Mouse (Mus musculus) lung, embryonic 16.5 days (tissue): Measurements from ENCODE around the gene Eps8l1. TPM values are rescaled to one million over a fixed set of nuclear protein-coding genes. Genes with fewer than 3 reads are reported as not detected.

Experiments
- ATAC-seq: fragments of 200-750 bp; cut with Nextera tagmentation; 2 replicates; pipeline ENCODE4 v1.8.0; 2017; ENCODE audit warnings: low read depth, mild to moderate bottlenecking, moderate library complexity
- H3K27ac ChIP-seq: fragments of 300-500 bp; sonication (generic); 2 replicates; pipeline ENCODE4 v1.5.1; 2014; ENCODE audit warnings: mild to moderate bottlenecking, control low read depth, low read length
- H3K27me3 ChIP-seq: fragments of 300-500 bp; sonication (generic); 2 replicates; pipeline ENCODE4 v1.6.1; 2014; ENCODE audit warnings: low read depth, low read length, mixed read lengths; ENCODE audit not compliant: control insufficient read depth, insufficient read depth
- H3K36me3 ChIP-seq: fragments of 300-500 bp; sonication (generic); 2 replicates; pipeline ENCODE4 v1.6.1; 2014; ENCODE audit warnings: low read length; ENCODE audit not compliant: control insufficient read depth, insufficient read depth
- H3K4me1 ChIP-seq: fragments of 300-500 bp; sonication (generic); replicated peaks from 2 replicates; pipeline ENCODE4 v1.6.1; 2014; ENCODE audit warnings: low read length, mixed read lengths; ENCODE audit not compliant: control insufficient read depth, insufficient read depth
- H3K4me2 ChIP-seq: fragments of 300-500 bp; sonication (generic); 2 replicates; pipeline ENCODE4 v1.6.1; 2014; ENCODE audit warnings: low read depth, low read length, control low read depth
- H3K4me3 ChIP-seq: fragments of 300-500 bp; sonication (generic); 2 replicates; pipeline ENCODE4 v1.5.1; 2014; ENCODE audit warnings: mild to moderate bottlenecking, low read length, control low read depth
- H3K9ac ChIP-seq: fragments of 300-500 bp; sonication (generic); 2 replicates; pipeline ENCODE4 v1.6.1; 2014; ENCODE audit warnings: low read length, control low read depth
- H3K9me3 ChIP-seq: fragments of 300-500 bp; sonication (generic); 2 replicates; pipeline ENCODE4 v1.6.1; 2016; ENCODE audit warnings: low read length; ENCODE audit not compliant: control insufficient read depth
- WGBS: fragments of 180-500 bp; shearing (Covaris S2); extraction: QIAGEN DNeasy Blood & Tissue Kit; methylation state at CpG from one replicate; pipeline ENCODE4 v1.1.7; 2014; 5-methylcytosine and 5-hydroxymethylcytosine counted together
- polyA plus RNA-seq: library from polyadenylated mRNA; unstranded; fragments of >200 nt; fragmentation: Nextera tagmentation; extraction: Ambion mirVana; gene quantifications from 2 replicates; pipeline ENCODE4 v1.2.1, GENCODE M21; 2015

The Eps8l1 gene
- polyA plus RNA-seq, 1 experiment from 2014 or later, result 21.3 TPM

DNA sequence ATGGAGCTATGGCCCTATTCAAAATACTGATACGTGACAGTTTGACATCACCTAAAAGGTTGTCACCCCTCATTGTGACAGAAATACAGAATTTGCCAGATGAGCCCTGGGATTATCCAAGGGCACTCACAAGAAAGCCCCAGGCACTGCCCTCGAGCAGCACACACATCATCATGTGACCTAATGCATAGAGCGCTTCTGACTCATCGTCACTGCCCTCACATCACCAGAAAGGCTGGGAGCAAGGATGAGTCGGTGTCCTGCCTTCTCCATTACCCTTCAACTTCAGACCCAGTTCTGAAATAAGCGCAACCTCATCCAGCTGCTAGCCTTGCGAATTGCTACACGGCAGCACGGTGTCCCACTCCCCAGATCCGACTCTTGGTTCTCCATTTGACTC lies 19.9 kb upstream of the Eps8l1 start:
- WGBS, result 86% methylated on average over 10 of the region's 10 CpGs
- H3K9ac ChIP-seq, result no peak overlapping the region
- H3K9me3 ChIP-seq, result no peaks in the 10 kb centered on the region
- H3K4me3 ChIP-seq, result no peak overlapping the region
- peaks cover 6% of the 10 kb centered on the region for H3K4me1 ChIP-seq
- H3K4me2 ChIP-seq, result no peak overlapping the region
- no peak overlapping the region for H3K27ac ChIP-seq
- ATAC-seq, result no peak
- peaks cover 36% of the 10 kb centered on the region for H3K36me3 ChIP-seq
- no peaks in the 10 kb centered on the region for H3K27me3 ChIP-seq

DNA sequence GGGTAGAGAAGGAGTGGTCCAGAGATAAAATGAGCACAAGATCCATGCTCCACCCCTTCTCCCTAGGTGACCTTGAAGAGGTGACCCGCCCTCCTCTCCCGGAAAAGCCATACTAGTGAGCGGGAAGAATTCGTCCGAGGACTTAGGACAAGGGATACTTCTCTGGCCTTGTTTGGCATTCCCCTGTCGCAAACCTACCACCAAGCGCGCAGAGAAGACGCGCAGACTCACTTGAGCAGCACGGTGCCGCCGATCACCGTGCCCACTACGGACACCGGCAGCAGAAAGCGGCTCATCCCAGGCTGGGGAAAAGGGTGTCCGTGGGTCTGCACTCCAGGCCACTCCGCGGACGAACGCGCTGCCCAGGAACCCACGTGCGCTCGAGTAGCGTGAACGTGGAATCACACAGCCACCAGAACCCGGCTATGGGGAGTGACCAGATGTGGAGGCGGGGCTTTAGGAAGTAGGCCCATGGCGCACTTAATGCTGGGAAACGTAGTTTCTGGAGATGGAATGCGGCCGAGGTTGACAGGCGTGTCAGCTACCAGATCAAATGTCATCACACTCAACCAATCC lies 15.2 kb upstream of the Eps8l1 start, which contains the start of gene Rdh13:
Gene Rdh13, minus strand, starts transcription at position 434 of the 576 bp plus-strand sequence.
- Histone ChIP-seq H3K27ac (peak within 1 kb of the TSS; percentile 88), H3K9me3 (no peaks in the 10 kb centered on the region), H3K27me3 (no peaks in the 10 kb centered on the region), H3K4me2 (peak within 1 kb of the TSS; percentile 81), H3K4me3 (peak within 1 kb of the TSS; percentile 94), H3K9ac (peak within 1 kb of the TSS; percentile 81), H3K4me1 (peaks cover 13% of the 10 kb centered on the region), H3K36me3 (peaks cover 25% of the 10 kb centered on the region)
- under 1% methylated on average over 35 of the region's 35 CpGs for WGBS
- ATAC-seq, result peak; percentile 97

DNA sequence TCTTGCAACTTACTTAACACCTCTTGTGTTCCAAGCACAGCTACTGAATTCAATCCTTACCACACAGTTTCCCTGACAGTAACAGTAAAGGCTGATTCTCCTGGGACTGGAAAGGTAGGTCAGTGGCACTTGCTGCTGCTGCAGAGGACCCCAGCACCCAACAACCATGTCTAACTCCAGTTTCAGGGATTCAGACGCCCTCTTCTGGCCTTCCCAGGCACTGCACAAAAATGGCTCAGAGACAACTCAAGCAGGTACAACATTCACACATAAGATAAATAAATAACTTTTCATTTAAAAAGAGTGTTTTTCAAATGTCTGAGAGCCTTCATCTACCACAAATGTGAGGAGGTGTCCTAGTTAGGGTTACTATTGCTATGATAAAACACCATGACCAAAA lies 13.3 kb upstream of the Eps8l1 start:
- 0% methylated on average over 1 of the region's 1 CpGs for WGBS
- H3K4me1 ChIP-seq, result peaks cover 13% of the 10 kb centered on the region

DNA sequence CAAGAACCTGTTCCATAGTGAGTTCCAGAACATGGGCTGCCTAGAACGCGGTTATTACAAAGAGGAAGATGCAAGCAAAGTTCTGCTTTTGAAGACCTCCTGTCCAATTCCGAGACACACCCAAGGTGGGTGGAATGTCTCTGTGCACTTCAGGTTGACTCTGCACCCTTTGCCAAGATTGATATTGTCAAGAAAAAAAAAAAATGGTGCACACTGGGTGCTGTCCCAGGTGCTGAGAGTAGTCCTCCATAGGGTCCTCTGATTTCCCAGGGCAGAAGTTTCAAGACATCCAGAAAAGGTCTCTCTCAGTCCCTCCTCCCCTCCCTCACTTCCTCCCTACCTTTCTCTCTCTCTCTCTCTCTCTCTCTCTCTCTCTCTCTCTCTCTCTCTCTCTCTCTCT lies 12.0 kb upstream of the Eps8l1 start:
- ATAC-seq, result no peak
- 88% methylated on average over 3 of the region's 3 CpGs for WGBS
- Histone ChIP-seq H3K36me3 (peaks cover 6% of the 10 kb centered on the region; the same call in 1 of the 2 replicates), H3K9ac (no peak overlapping the region), H3K4me3 (no peak overlapping the region), H3K27me3 (no peaks in the 10 kb centered on the region), H3K27ac (no peak overlapping the region), H3K4me2 (no peak overlapping the region), H3K4me1 (peaks cover 15% of the 10 kb centered on the region), H3K9me3 (no peaks in the 10 kb centered on the region)

More for the DNA sequence above, 13.3 kb upstream of the Eps8l1 start:
- no peak overlapping the region for H3K27ac ChIP-seq
- H3K4me3 ChIP-seq, result no peak overlapping the region
- no peaks in the 10 kb centered on the region for H3K9me3 ChIP-seq
- no peak overlapping the region for H3K4me2 ChIP-seq
- no peak overlapping the region for H3K9ac ChIP-seq
- no peak for ATAC-seq
- peaks cover 11% of the 10 kb centered on the region for H3K36me3 ChIP-seq
- H3K27me3 ChIP-seq, result no peaks in the 10 kb centered on the region

DNA sequence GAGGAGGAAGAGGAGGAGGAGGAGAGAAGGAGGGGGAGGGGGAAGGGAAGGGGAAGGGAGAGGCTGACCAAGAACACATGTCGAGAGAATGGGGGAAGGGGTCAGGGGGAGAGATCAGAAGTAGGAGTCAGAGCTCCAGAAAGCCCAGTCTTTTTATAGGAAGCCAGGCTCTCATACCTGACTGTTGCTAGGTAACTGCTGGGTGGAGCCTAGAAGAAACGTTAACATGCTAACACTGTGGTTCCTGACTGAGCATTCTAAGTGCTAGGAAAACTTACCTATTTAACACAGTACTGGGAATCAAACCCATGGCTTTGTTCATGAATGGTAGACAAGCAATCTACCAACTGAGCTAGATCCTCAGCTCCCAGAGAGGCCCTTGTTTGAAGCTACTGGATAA lies 11.3 kb upstream of the Eps8l1 start:
- Histone ChIP-seq H3K27me3 (no peaks in the 10 kb centered on the region), H3K9me3 (no peaks in the 10 kb centered on the region), H3K4me3 (no peak overlapping the region), H3K36me3 (no peaks in the 10 kb centered on the region), H3K4me1 (peaks cover 15% of the 10 kb centered on the region), H3K9ac (no peak overlapping the region), H3K4me2 (no peak overlapping the region), H3K27ac (no peak overlapping the region)
- 5% methylated on average over 2 of the region's 2 CpGs for WGBS
- no peak for ATAC-seq

DNA sequence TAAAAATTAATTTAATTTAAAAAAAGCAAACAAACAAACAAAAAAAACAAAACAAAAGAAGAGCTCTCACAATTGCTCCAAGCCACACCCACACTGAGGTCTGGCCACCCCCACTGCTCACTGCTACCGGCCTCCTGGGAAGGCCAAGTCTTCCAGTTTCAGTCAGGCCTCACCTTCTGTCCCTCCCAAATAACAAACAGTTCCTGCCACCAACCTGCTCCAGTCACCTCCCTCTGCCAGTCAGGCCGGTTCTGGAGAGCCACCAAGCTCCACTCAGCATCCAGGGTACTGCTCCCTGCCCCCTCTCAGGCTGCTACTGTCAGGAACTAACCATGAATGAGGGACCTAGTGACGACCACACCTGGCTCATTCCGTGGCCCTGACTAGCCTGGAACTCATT lies 7.8 kb upstream of the Eps8l1 start:
- H3K4me3 ChIP-seq, result no peak overlapping the region
- H3K4me1 ChIP-seq, result peaks cover 9% of the 10 kb centered on the region
- peak; percentile 91 for ATAC-seq
- no peak overlapping the region for H3K9ac ChIP-seq
- H3K27ac ChIP-seq, result peak overlapping the region; percentile 83
- no peaks in the 10 kb centered on the region for H3K36me3 ChIP-seq
- H3K4me2 ChIP-seq, result no peak overlapping the region
- H3K9me3 ChIP-seq, result no peaks in the 10 kb centered on the region
- no peaks in the 10 kb centered on the region for H3K27me3 ChIP-seq
- WGBS, result 20% methylated on average over 4 of the region's 4 CpGs

DNA sequence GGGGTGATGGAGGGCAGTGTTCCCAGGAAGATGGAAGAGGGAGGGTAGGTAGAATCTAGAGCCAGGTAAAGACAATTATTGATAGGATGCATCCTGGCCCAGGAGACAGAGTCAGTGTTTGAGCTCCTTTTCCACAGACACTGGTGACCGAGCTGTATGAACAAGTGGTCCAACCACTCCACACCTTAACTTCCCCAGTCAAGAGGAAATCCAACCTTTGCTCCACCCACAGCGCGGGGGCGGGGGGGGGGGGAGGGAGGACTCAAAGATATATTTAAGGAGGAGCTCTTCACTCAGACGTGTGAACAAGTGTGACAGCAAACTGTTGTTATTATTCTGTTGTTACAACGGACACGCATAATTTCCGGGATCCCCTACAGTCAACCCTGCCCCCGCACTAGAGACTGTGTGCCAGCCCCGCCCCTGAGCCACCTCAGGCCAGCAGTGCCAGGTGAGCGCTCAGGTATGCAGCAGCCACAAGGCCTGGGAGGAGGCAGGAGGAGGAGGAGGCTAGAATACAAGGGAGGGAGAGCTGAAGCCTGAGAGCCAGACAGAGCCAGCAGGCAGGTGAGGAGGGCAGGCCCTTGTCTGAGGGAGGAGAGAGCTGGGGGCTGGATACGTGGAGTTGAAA lies 3.8 kb downstream of the Eps8l1 start:
- no peaks in the 10 kb centered on the region for H3K36me3 ChIP-seq
- H3K4me1 ChIP-seq, result peaks cover 6% of the 10 kb centered on the region
- peak; percentile 90 for ATAC-seq
- peak overlapping the region; percentile 53 for H3K4me2 ChIP-seq
- H3K27me3 ChIP-seq, result no peaks in the 10 kb centered on the region
- H3K9me3 ChIP-seq, result no peaks in the 10 kb centered on the region
- peak overlapping the region; percentile 52 for H3K9ac ChIP-seq
- H3K4me3 ChIP-seq, result peak overlapping the region; percentile 27
- peak overlapping the region; percentile 89 for H3K27ac ChIP-seq
- WGBS, result 2% methylated on average over 12 of the region's 12 CpGs

DNA sequence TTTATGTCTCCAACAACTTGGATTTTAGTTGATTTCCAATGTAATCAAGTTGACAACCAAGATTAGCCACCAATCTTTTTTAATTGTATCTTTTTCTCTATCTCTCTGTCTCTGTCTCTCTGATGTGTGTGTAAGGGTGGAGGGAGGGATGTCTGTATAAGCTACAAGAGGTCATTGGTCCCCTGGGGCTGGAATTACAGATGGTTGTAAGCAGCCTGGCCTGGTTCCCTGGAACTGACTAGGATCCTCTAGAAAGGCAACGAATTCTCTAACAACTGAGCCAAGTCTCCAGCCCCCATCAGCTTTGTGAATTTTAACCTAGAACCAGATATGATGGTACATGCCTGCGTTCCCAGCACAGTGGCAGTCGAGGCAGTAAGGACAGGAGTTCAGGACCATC lies 7.3 kb downstream of the Eps8l1 start:
- no peaks in the 10 kb centered on the region; the same call in 1 of the 2 replicates for H3K36me3 ChIP-seq
- H3K4me3 ChIP-seq, result no peak overlapping the region
- H3K9me3 ChIP-seq, result no peaks in the 10 kb centered on the region
- H3K4me1 ChIP-seq, result peaks cover 10% of the 10 kb centered on the region
- no peak overlapping the region for H3K9ac ChIP-seq
- 68% methylated on average over 3 of the region's 3 CpGs for WGBS
- no peak overlapping the region for H3K27ac ChIP-seq
- no peak for ATAC-seq
- H3K4me2 ChIP-seq, result no peak overlapping the region
- peaks cover 5% of the 10 kb centered on the region for H3K27me3 ChIP-seq

DNA sequence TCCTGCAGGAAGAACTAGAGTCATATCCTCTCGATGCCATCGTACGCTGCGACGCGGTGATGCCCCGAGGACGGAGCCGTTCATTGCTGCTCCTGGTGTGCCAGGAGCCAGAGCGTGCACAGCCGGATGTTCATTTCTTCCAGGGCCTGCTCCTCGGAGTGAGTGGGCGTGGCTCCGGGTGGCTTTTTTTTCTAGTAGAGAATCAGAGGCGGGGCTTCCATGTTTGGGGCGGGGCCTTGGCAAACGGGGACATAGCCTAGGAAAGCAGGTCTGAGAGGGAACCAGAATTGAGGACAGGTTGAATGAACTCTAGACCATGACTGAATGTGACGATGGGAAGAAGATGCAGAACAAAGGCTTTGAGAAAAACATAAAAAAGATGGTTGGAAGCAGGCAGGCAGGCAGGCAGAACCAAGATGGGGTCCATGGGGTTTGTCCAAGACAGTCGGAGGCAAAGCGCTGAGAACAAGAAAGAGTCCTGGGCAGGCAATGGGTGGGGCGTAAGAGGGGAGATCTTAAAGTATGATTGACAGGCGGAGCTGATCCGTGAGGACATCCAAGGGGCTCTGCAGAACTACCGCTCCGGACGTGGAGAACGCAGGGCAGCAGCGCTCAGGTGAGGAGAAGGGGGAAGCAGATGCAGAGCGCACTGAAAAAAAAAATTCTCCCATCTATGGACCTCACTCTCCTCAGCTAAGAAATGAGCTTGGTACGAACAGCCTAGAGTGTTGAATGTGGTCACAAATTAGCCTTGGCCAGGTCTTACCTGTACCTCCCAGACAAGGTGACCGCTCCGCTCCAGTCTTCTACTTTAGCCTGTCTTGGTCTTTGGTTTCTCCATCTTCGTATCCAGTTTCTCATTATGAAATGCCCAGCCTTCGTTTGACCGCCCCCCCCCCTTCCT lies 10.1 kb downstream of the Eps8l1 start:
- peak overlapping the region; percentile 81 for H3K4me2 ChIP-seq
- H3K4me3 ChIP-seq, result peak overlapping the region; percentile 49
- no peaks in the 10 kb centered on the region; the same call in 1 of the 2 replicates for H3K36me3 ChIP-seq
- 3% methylated on average over 35 of the region's 35 CpGs for WGBS
- H3K27ac ChIP-seq, result no peak overlapping the region; the same call in 1 of the 2 replicates
- peak overlapping the region; percentile 59 for H3K9ac ChIP-seq
- H3K27me3 ChIP-seq, result peaks cover 13% of the 10 kb centered on the region
- H3K9me3 ChIP-seq, result no peaks in the 10 kb centered on the region
- H3K4me1 ChIP-seq, result peaks cover 10% of the 10 kb centered on the region
- ATAC-seq, result peak; percentile 44
